Mouse (Mus musculus) erythroblast, adult 5-6 weeks (primary cell): ENCODE measurements around the gene Fnbp1. TPM values are rescaled to one million over a fixed set of nuclear protein-coding genes. Genes with fewer than 3 reads are reported as not detected.

Experiments used
- ATAC-seq: replicated peaks from 2 replicates; pipeline ENCODE4 v1.8.0; 2016; ENCODE audit warnings: moderate number of reproducible peaks, mild to moderate bottlenecking, moderate TSS enrichment, inconsistent platforms; ENCODE audit not compliant: poor library complexity, low FRiP score, severe bottlenecking
- total RNA-seq, 2 experiments: library from RNA; stranded (forward) in 1 of 2; stranded (reverse) in 1 of 2; fragments of 150-400 nt in 1 of 2; fragments of 200-764, 138-1000 nt in 1 of 2; gene quantifications; 2 replicates each; pipeline versions ENCODE4 v1.2.3 to v1.2.4; 2015 to 2017; ENCODE audit warnings: low replicate concordance in 2 of 2

Fnbp1 gene
- total RNA-seq, 2 experiments from 2014 or later = 6.1 to 20.4 TPM

DNA sequence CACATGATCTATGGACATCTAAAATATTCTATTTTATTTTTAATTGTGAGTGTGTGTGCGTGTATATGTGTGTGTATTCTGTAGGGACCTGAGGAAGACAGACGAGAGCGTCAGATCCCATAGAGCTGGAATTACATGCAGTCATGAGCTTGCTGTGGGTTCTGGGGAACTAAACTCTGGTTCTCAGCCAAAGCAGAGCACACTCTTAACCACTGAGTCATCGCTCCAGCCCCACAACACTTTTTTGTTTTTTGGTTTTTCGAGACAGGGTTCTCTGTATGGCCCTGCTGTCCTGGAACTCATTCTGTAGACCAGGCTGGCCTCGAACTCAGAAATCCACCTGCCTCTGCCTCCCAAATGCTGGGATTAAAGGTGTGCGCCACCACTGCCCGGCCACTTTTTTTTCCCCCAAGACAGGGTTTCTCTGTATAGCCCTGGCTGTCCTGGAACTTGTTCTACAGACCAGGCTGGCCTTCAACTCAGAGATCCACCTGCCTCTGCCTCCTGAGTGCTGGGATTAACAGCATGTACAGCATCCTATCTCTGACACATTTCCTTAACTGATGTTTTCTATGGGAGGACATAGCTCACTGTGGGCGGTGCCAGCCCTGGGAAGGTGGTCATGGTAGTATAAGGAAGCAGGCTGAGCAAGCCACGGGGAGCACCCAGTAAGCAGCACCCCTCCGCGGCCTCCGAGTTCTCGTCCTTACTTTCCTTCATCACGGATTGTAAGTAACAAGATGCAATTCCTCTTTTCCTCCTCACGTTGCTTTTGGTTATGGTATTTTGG is 65.3 kb downstream of the Fnbp1 start:
- no peak for ATAC-seq

DNA sequence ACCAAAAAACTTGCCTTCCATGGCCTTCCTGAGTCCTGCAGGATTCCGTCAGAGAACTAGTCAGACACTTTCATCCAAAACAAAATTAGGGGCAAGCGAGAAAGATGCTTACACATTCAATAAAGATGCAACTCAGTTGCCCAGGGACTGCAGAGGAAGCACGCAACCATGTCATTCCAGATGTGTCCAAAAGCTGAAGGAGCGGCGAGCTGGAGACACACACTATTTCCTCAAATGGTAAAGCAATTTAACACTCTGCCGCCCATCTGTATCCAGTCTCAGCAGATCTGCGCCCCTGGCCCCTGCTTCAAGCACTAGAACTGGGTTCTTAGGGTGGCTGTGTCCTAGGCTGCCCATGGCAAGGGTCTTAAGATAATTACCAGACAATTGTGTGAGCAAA is 66.0 kb downstream of the Fnbp1 start:
- no peak for ATAC-seq

DNA sequence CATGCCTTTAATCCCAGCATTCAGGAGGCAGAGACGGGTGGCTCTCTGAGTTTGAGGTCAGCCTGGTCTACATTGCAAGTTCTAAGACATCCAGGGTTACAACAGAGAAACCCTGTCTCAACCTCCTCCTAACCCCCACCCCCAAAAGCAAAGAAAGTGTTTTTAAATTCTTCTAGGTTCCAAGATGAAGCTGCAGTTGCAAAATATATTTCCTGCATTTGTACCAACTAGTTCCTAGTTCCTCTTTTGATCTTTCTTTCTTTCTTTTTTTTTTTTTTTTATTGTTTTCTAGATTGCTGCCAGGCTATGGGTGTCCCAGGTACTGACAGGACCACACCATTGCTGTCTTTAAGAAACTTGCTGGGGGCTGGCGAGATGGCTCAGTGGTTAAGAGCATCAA is 66.6 kb downstream of the Fnbp1 start:
- no peak for ATAC-seq

DNA sequence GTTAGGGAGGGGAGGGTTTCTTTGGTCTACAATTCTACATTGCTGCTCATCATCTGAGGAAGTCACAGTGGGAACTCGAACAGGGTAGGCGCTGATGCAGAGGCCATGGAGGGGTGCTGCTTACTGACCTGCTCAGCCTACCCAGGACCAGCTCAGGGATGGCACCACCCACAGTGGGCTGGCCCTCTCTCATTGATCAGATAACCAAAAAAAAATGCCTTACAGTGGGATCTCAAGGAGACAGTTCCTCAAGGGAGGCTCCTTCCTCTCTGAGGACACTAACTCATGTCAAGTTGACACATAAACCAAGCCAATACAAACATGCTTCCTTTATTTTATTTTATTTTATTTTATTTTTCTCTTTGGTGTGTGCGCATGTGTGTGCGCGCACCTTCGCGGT is 72.3 kb downstream of the Fnbp1 start:
- no peak for ATAC-seq

DNA sequence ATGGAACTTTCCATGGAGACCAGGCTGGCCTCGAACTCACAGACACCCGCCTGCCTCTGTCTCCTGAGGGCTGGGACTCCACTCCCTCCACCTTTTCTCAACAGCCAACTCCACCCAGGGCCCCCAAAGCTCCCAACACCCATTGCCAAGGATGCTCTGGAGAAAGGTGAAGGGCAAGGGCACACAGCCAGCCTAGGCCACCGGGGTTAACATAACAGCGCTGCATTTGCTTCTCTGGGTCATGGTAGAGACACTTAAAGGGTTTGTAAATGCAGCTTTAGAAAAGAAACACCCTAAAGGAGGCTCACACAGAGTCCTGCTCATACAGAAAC is 72.7 kb downstream of the Fnbp1 start:
- no peak for ATAC-seq

DNA sequence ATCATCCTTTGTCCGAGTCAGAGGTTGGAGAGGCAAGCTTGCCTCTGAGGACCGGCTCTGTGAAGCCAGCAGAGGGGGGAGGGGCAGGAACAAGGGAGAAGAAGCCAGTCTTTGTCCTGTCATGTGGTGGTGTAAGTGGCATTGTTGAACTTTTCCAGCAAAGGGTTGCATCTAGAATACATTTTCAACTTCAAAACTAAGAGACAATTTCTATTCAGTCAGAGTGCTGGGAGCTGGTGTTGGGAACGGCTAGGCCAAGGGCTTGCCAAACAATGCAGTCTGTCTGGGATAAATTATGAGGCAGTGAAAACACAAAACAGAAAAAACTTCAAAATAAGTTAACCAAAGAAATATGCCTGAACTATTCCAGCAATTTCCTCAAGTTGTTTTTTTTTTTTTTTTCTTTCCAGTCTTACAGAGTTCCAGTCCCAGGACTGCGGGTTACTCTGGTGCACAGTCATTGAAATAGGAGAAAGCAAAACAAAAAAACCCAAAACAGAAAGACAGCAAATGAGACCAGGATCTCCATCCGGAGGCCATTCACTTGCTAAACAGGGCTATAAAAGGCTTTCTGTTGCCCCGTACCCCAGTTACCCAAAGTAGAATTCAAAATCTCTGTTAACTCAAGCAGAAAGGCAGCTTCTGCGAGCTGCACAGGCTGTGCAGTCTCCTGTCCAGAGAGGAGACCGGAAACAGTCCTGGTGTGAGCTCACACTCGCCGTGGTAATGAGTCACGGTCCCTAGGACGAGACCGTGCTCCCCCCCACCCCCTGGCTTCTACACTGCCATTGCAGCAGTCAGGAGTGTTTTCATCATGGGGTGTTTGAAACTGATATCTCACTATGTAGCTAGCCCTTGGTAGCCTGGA is 73.3 kb downstream of the Fnbp1 start:
- no peak for ATAC-seq

DNA sequence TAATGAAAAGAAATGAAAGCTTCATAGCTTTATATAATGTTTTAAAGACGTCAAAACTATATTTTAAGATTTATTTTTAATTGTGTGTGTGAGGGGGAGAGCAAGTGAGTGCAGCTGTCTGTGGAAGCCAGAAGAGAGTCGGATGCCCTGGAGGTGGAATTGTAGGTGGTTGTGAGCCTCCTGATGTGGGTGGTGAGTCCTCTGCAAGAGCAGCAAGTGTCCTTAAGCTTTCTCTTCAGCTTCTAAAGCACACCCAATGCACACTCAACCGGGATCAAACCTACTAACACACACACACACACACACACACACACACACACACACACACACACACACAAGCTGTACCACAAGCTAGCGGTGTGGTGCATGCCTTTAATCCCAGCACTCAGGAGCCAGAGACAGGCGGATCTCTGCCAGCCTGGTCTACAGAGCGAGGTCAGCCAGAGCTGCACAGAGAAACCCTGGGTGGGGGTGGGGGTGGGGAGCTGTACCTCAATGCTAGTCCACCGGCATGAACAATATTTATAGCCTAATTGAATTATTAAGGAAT is 74.0 kb downstream of the Fnbp1 start:
- ATAC-seq = no peak

DNA sequence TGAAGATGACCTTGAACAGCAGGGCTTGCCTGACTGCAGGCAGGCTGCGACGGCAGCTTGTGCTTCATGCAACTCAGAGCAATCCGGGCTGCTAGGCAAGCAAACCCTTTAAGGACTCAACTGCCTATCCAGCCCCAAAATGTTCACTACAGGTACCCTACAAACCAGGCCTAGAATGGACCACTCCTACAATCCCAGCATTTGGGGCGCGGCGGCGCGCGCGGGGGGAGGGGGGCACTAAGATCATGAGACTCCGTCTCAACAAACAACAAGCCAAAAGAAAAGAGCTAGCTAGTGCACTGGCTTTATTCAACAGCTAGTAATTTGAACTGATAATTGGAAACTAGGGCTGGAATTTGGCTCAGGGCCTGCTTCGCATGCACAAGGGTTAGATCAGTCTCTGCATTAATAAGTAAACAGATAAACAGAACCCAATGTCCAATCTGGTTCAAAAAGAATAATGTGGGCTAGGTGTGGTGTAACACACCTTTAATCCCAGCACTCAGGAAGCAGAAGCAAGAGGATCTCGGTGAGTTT is 74.7 kb downstream of the Fnbp1 start:
- no peak for ATAC-seq

DNA sequence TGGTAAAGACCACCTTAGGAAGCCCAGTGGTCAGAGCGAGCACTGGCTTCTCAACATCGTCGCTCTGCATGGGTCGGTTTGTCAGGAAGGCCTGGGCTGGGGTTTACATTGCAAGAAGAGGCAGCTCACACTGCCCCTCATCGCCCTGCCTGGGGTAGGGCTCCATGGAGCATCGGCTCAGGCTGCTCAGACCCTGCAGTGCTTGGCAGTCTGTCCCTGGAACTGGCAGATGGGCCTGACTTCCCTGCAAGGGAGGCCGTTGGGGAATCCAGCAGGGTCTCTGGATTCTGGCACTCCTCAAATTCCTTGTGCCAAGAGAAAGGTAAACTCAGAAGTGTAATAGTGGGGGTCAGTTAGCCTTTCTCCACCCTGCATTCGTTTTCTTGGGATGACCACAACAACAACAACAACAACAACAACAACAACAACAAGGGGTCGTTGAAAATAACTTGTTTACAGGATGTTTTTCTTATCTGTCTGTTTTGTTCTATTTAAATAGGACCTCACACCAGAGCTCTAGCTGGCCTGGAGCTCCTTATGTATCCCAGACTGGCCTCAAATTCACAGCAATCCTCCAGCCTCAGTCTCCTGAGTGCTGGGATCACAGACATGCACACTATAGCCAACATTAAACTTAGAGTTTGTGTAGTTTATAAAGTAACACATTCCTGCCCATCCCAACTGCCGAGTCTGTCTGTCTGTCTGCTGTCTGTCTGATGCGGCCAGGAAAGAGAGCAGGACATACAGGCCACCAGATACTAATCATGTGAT is 75.6 kb downstream of the Fnbp1 start:
- no peak for ATAC-seq

DNA sequence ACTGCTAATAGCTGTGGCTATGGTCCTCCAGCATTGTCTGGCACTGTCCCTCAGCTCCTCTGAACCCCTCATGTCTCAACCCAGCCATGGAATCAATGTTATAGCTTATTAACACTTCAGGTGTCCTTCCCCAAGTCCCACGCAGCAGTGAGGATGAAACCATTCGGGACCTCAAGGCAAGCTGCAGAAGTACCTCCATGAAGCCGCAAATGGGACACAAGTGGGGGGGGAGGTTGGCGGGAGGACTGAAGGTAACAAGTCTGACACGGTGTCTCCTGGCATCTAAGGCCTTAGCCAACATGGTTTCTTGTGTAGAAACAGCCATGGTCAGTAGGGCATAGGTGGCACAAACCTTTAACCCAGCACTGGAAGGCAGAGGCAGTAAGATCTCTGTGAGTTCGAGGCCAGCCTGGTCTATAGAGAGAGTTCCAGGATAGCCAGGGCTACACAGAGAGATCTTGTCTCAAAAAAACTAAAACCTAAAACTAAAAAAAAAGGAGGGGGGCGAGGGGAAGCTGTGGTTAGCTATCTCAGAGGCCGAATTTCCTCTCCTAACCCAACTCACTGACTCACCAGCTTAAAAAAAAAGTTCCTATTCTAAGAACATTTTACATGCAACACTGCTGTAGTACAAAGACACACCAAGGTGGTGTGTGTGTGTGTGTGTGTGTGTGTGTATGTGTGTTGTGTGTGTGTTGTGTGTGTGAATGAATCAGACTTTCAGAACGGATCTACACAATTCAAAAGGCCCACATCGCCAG is 79.8 kb downstream of the Fnbp1 start:
- ATAC-seq = no peak

DNA sequence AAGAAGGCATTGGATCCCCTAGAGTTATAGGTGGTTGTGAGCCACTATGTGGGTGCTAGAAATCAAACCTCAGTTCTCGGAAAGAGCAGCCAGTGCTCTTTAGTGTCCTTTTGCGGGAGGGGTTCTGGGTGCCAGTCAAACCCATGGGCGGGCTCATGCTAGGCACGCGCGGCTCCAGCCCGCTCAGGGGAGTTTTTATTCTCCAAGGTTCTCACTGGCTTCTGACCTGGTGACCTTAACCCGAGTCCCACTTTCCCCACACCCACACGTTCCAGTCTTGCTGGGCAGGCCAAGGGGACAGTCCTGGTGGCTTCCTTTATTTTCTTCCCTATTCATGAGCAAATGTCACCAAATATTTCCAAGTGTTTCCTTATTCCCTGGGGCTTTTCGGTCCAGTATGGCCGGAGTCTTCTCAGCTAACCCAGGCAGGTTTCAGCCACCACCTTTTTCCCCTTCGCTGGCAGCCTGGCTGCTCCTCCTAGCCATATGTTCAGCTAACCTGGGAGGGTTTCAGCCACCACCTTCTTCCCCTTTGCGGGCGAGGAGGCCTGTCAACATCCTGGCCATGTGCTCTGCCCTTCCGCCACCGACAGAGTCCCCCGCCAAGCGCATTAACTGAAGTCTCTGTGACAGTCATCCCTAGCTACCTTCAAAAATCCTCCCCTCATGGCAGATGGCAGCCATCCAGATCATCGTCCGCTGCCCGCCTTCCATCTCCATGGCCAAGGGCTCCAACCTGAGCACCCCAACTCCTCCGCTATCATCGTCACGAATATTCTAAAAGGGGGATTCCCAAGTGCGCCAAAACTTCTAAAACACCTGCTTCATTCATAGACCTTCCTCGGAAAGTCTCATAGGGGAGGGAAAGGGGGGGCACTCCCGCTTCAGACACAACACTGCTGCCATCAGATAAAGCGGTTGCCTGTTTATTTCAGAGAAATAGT is 80.7 kb downstream of the Fnbp1 start:
- peak; percentile 64 for ATAC-seq

DNA sequence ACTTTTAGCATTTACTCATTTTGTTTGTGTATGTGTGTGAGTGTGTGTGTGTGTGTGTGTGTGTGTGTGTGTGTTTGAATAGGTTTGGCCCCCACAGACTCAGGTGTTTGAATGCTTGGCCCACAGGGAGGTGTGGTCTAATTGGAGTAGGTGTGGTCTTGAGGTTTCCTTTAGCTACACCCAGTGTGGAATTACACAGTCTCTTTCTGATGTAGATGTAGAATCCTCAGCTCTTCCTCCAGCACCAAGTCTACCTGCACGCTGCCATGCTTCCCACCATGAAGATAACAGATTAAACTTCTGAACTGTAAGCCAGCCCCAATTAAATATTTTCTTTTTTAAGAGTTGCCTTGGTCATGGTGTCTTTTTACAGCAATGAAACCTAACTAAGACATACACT is 81.5 kb downstream of the Fnbp1 start:
- no peak for ATAC-seq

DNA sequence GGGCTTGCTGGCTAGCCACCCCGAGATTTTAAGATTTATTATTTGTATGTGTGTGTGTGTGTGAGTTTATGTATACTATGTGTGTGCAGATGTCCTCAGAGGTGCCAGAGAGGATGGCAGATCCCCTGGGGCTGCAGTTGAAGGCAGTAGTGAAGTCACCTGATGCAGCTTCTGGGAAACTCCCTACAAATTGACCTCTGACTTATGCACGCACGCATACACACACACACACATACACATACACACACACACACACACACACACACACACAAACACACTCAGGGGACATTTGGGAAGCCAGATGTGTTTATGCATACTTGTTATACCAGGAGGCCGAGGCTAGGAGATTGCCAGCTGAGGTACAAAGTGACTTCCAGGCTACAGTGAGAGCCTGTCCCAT is 83.4 kb downstream of the Fnbp1 start:
- ATAC-seq = no peak

DNA sequence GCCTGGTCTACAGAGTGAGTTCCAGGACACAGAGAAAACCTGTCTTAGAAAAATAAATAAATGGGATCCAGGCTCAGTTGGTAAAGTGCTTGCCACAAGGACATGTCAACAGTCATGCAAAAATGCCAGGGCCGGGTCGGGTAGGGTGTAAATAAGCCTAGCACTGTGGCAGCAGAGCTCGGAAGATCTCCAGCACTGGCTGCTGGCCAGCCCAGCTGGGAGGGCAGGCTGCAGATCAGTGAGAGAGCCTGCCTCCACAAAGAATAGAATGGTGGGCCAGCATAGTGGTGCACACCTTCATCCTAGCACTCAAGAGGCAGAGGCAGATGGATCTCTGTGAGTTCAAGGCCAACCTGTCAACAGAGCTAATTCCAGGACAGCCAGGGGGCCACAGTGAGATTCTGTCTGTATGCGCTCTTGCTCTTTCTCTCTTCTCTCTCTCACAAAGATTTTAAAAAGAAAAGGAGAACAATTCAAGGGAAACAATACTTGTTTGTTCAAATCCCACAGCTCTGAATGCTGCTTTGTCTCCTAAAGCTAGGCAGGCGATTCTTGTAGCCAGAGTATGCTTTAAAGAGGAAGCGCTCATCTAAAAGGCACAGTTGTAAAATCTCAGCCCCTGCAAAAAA is 84.1 kb downstream of the Fnbp1 start:
- no peak for ATAC-seq

DNA sequence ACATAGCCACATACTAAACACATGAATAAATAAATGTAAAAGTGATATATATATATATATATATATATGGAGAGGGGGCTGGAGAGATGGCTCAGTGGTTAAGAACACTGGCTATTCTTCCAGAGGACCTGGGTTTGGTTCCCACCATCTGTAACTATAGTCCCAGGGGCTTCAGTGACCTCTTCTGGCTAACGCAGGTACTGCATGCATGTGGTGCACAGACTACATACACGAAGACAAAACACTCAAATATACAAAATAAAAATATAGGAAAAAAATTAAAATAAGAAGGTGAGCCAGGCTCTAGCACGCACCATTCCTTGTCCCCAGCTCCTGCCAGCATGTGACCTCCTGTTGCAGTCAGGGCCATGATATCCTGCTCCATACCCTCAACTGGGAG is 85.7 kb downstream of the Fnbp1 start:
- no peak for ATAC-seq

DNA sequence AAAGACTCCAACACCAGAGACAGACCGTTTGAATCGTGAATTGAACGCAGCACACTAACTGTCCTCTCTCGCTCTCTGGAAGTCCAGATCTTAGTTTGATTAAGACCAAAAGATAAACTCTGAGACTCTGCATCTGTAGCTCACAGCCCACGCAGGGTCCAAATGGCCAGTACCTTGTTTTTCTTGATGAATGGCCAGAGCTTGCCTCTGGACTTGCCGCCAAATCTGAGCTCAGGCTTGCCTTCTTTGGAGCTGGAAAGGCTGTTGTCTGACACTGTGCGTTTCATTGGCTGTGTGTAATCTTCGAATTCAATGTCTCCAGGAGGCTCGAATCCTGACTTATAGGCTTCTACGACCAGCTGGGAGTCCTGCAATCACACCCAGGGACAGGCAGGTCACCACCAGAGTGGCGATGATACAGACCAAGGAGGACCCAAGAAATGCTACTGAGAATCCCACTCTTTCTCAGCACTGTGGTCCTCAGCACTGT is 87.9 kb downstream of the Fnbp1 start:
- no peak for ATAC-seq

DNA sequence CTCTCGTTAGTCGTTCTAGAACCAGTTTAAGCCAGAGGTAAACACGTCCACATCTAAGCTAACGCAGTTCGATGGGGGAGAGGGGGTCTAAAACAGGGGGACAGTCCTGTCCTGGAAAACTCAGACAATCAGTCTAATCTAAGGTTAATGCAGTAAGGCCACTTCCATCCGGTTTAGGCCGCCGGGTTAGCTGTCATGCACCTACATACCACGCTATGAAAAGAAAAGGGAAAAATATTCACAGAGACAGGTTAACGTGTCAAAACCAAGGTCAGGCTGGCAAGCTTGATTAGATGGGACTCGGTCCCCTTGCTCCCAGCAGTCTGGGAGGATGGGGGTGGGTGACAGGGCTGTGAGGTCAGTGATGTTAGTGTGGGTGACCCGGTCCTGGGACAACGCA is 88.4 kb downstream of the Fnbp1 start:
- no peak for ATAC-seq

DNA sequence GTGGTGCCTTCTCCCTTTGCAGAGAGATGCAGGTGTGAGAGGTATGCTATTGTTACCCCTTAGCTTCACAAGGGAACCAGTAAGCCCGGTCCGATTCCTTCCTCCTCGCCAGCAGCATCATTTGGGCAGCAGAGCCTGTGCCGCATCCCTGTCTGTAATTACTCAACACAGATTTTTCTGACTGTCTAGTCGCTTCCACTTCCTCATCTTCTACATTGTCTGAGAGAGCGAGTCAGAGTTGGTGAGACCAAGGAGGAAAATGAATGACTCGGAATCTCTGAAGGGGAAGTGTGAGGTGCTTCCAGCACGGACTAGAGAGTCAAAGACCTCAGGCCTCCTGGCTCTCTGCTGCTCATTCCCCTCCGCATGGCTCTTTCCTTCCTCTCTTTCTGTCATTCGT is 89.4 kb downstream of the Fnbp1 start:
- ATAC-seq = no peak
